Comparison of ENCODE assay signal across 12 mouse cellular contexts in genomic region chr1:56983771-56984482, GRCm38 (mm10). TPM values are rescaled to one million over a fixed set of nuclear protein-coding genes. Genes with fewer than 3 reads are reported as not detected.
A peak's percentile ranks its signal among the peaks of the same experiment; 100 is the strongest.
DNase-seq lines count a peak whose midpoint lies in the region; ATAC-seq and TF ChIP-seq lines count a peak whose summit lies in the region.
"Had no signal": no experiment of that assay in that cellular context is flagged by ENCODE, and none has a peak within 500 bp of the region (broad histone marks: within the 10 kb centered on the region; RNA-seq: fewer than 3 reads in every experiment).

No protein-coding gene starts in this region.

- DNase-seq in heart, embryonic 10.5 days (ENCODE audit: low spot score) = no peak
- no peak for DNase-seq in heart, adult 2 months
- peak; percentile 53 for DNase-seq in forebrain, embryonic 11.5 days (ENCODE audit: low spot score)
- DNase-seq in limb, embryonic 10.5 days (ENCODE audit: low spot score) = peak; percentile 37
- no peak for DNase-seq in left cerebral cortex, adult 11 months (ENCODE audit: low spot score)
- DNase-seq in urinary bladder, postnatal 4 days (ENCODE audit: low spot score in 2 of 2) = no peak
- DNase-seq: cerebellum, postnatal 25 days; heart, postnatal 10 days had no signal

- no peaks in the 10 kb centered on the region for H3K79me2 ChIP-seq in heart, adult 2 months (replicated peaks; ENCODE audit: control insufficient read depth, insufficient read depth, low read length)

- peak overlapping the region; percentile 36; the same call in 1 of the 2 replicates for H3K4me3 ChIP-seq in heart, embryonic 10.5 days
- no peak overlapping the region for H3K4me3 ChIP-seq in heart, adult 2 months
- H3K4me3 ChIP-seq in forebrain, embryonic 11.5 days (ENCODE audit: low read depth, low read length) = no peak overlapping the region
- no peak overlapping the region for H3K4me3 ChIP-seq in limb, embryonic 10.5 days
- no peak overlapping the region for H3K4me3 ChIP-seq in neural tube, embryonic 12.5 days
- H3K4me3 ChIP-seq: lung, embryonic 15.5 days; myocyte had no signal

- no peak overlapping the region for H3K9ac ChIP-seq in heart, adult 2 months (ENCODE audit: low read depth, low read length)
- H3K9ac ChIP-seq in forebrain, embryonic 11.5 days (ENCODE audit: low read length) = no peak overlapping the region
- no peak overlapping the region for H3K9ac ChIP-seq in neural tube, embryonic 12.5 days
- H3K9ac ChIP-seq: lung, embryonic 15.5 days had no signal

- H3K27me3 ChIP-seq in heart, embryonic 10.5 days (ENCODE audit: insufficient read depth, poor library complexity, severe bottlenecking) = peaks cover 100% of the 10 kb centered on the region
- peaks cover 27% of the 10 kb centered on the region for H3K27me3 ChIP-seq in heart, adult 2 months (ENCODE audit: control insufficient read depth, insufficient read depth, low read length)
- peaks cover 65% of the 10 kb centered on the region for H3K27me3 ChIP-seq in forebrain, embryonic 11.5 days (ENCODE audit: control insufficient read depth, insufficient read depth, low read length)
- peaks cover 100% of the 10 kb centered on the region for H3K27me3 ChIP-seq in limb, embryonic 10.5 days (ENCODE audit: low read depth, poor library complexity, severe bottlenecking)
- peaks cover 79% of the 10 kb centered on the region for H3K27me3 ChIP-seq in neural tube, embryonic 12.5 days (replicated peaks)

- intact Hi-C loops in heart, adult 2 months (cut with DNase I) = loop anchor here (5.0 kb wide), 1 partner anchor 1092 kb away; no protein-coding TSS in a partner anchor

- H3K36me3 ChIP-seq in heart, embryonic 10.5 days = no peaks in the 10 kb centered on the region
- H3K36me3 ChIP-seq in heart, adult 2 months (ENCODE audit: control insufficient read depth, insufficient read depth, low read length) = no peaks in the 10 kb centered on the region
- H3K36me3 ChIP-seq in forebrain, embryonic 11.5 days (ENCODE audit: control insufficient read depth, insufficient read depth, low read length) = no peaks in the 10 kb centered on the region
- no peaks in the 10 kb centered on the region for H3K36me3 ChIP-seq in limb, embryonic 10.5 days
- H3K36me3 ChIP-seq in neural tube, embryonic 12.5 days = no peaks in the 10 kb centered on the region
- H3K36me3 ChIP-seq: lung, embryonic 15.5 days had no signal

- TF ChIP-seq CTCF in heart, adult 2 months (IDR thresholded peaks at IDR 0.05) = no peak

- WGBS in heart, embryonic 10.5 days = 2% methylated on average over 25 of the region's 25 CpGs
- WGBS in heart, adult 2 months = 5% methylated on average over 25 of the region's 25 CpGs
- WGBS in forebrain, embryonic 11.5 days = 1% methylated on average over 25 of the region's 25 CpGs
- WGBS in limb, embryonic 10.5 days = 1% methylated on average over 25 of the region's 25 CpGs
- WGBS in neural tube, embryonic 12.5 days = under 1% methylated on average over 25 of the region's 25 CpGs

- H3K4me2 ChIP-seq in forebrain, embryonic 11.5 days (ENCODE audit: low read depth, low read length, severe bottlenecking) = 0 out of 2 replicates have a peak overlapping the region, but pooled peaks have one; percentile 2
- H3K4me2 ChIP-seq in neural tube, embryonic 12.5 days (replicated peaks) = 0 out of 2 replicates have a peak overlapping the region, but pooled peaks have one; percentile 5
- H3K4me2 ChIP-seq: lung, embryonic 15.5 days had no signal

- no peaks in the 10 kb centered on the region for H3K9me3 ChIP-seq in heart, embryonic 10.5 days
- no peaks in the 10 kb centered on the region for H3K9me3 ChIP-seq in forebrain, embryonic 11.5 days (ENCODE audit: control insufficient read depth, low read length)
- H3K9me3 ChIP-seq in limb, embryonic 10.5 days (replicated peaks) = no peaks in the 10 kb centered on the region
- H3K9me3 ChIP-seq in neural tube, embryonic 12.5 days = no peaks in the 10 kb centered on the region
- H3K9me3 ChIP-seq: lung, embryonic 15.5 days had no signal

- TF ChIP-seq EP300 in heart, adult 2 months (IDR thresholded peaks at IDR 0.05; ENCODE audit: insufficient read depth, low read depth, low read length) = no peak

- TF ChIP-seq POLR2A in heart, adult 2 months (IDR thresholded peaks at IDR 0.05; ENCODE audit: insufficient read depth, low read depth, low read length) = no peak

- peaks cover 10% of the 10 kb centered on the region; the same call in 1 of the 2 replicates for H3K4me1 ChIP-seq in heart, embryonic 10.5 days
- peaks cover 2% of the 10 kb centered on the region for H3K4me1 ChIP-seq in heart, adult 2 months (ENCODE audit: control insufficient read depth, insufficient read depth, low read length)
- H3K4me1 ChIP-seq in forebrain, embryonic 11.5 days (replicated peaks; ENCODE audit: control insufficient read depth, insufficient read depth, low read length) = peaks cover 2% of the 10 kb centered on the region; the same call in 1 of the 2 replicates
- peaks cover 35% of the 10 kb centered on the region for H3K4me1 ChIP-seq in limb, embryonic 10.5 days
- 0 out of 2 replicates have a peak, but pooled peaks cover 4% of the 10 kb centered on the region for H3K4me1 ChIP-seq in neural tube, embryonic 12.5 days

- no peak overlapping the region for H3K27ac ChIP-seq in heart, embryonic 10.5 days
- no peak overlapping the region for H3K27ac ChIP-seq in heart, adult 2 months
- no peak overlapping the region for H3K27ac ChIP-seq in forebrain, embryonic 11.5 days (ENCODE audit: low read depth, low read length)
- no peak overlapping the region for H3K27ac ChIP-seq in limb, embryonic 10.5 days
- H3K27ac ChIP-seq in neural tube, embryonic 12.5 days = no peak overlapping the region
- H3K27ac ChIP-seq: lung, embryonic 15.5 days had no signal

- 0 out of 2 replicates have a peak, but pooled peaks have one; percentile 19 for ATAC-seq in forebrain, embryonic 11.5 days (replicated peaks; ENCODE audit: low FRiP score)
- 0 out of 2 replicates have a peak, but pooled peaks have one; percentile 23 for ATAC-seq in neural tube, embryonic 12.5 days (ENCODE audit: low FRiP score, low read depth)
- no peak for ATAC-seq in CD4-positive, CD25-positive, alpha-beta regulatory T cell, adult 4 months

RNA-seq across cellular contexts. Expression of gene Satb2, which starts 5.5 kb away (rescaled TPM):
- polyA plus RNA-seq in heart, embryonic 10.5 days (2016; fragmentation: Nextera tagmentation; extraction: Ambion mirVana) = 0.32 and 1.7 TPM in 2 replicates
- under 1 TPM; 0.25 to 0.39 TPM for total RNA-seq in heart, adult 2 months (2021)
- polyA plus RNA-seq in heart, adult 2 months (2012; rRNA removed) = 0.14 and 0.18 TPM in 2 replicates
- 1.5 and 1.9 TPM in 2 replicates for polyA plus RNA-seq in forebrain, embryonic 11.5 days (2014; fragmentation: Nextera tagmentation; extraction: Ambion mirVana)
- 1.1 and 2.2 TPM in 2 replicates for polyA plus RNA-seq in limb, embryonic 10.5 days (2016; fragmentation: Nextera tagmentation; extraction: Ambion mirVana)
- 1.7 and 1.9 TPM in 2 replicates for polyA plus RNA-seq in neural tube, embryonic 12.5 days (2016; fragmentation: Nextera tagmentation; extraction: Ambion mirVana)
- not detected for polyA plus RNA-seq in CD4-positive, CD25-positive, alpha-beta regulatory T cell, adult 4 months (2017; shearing (Covaris generic))

Comparison
In these comparisons a context has a peak if more than half of its experiments do, and no peak if none do; other contexts are left out.
1. DNase-seq: peak in forebrain, embryonic 11.5 days (single experiment) and limb, embryonic 10.5 days (single experiment); none in heart, embryonic 10.5 days (single experiment), heart, adult 2 months (0 of 2), left cerebral cortex, adult 11 months (single experiment) and urinary bladder, postnatal 4 days (0 of 2).